Mouse (Mus musculus): Measurements from ENCODE around the gene Olfr205. TPM values are rescaled to one million over a fixed set of nuclear protein-coding genes. Genes with fewer than 3 reads are reported as not detected.
"Not testable (repeated sequence)": the region's sequence is repeated elsewhere in the genome, so short reads cannot be mapped to it uniquely, and the experiment has no call there.

Gene Olfr205
- not detected in 2 replicates for polyA plus RNA-seq (2012; ENCODE audit: insufficient read depth, insufficient read length, low replicate concordance, missing spikeins)

DNA sequence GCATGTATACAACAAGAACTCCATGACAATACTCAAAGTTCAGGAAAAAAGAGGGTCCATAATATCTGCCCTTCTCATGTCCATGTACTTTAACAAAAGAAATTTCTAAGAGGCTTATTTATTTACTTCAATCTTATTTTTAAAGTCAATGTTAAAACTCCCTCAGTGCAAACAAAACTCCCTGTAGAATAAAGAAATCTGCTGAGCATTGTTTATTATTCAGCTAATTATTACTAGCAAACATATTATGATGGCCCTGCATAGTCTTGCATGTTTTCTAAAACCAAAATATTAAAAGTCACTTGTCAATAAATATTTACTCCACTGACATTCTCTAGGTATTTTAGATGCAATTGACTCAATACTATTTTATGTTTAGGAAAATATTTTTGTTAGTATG, at the start of gene Olfr205:
Gene Olfr205 (minus strand): TSS at position 101 of the 400 bp plus-strand sequence.
- Histone ChIP-seq H3K4me3 (ENCODE audit: insufficient read depth, low read depth, low read length) (no peak within 1 kb of the TSS), H3K27ac (ENCODE audit: insufficient read depth, low read depth, low read length) (no peak within 1 kb of the TSS), H3K4me1 (ENCODE audit: control insufficient read depth, insufficient read depth, low read length) (no peaks in the 10 kb centered on the region)
- TF ChIP-seq CTCF (IDR thresholded peaks at IDR 0.05; ENCODE audit: insufficient read depth, low read depth, low read length): no peak
- TF ChIP-seq POLR2A (IDR thresholded peaks at IDR 0.05; ENCODE audit: insufficient read depth, low read depth, low read length): no peak

DNA sequence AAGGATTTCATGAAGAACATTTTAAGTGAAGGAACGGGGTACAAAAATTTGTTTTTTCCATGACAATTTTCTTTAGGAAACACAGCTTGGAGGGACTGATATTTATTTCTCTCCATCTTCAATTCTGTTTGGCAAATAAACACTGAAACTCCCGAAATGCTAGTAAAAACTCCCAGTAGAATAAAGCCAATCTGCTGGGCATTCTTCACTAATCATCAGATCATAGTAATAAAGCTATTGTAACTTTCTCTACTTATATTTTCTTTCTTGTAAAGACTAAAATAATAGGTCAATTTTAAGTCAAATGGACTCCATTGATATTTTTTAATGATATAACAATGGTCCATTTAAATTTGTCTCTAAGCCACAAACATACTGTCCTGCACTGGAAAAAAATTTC, 33.0 kb upstream of the Olfr205 start, which contains the start of gene Olfr209:
Gene Olfr209 (minus strand): TSS at position 101 of the 400 bp plus-strand sequence.
- Histone ChIP-seq H3K27ac (ENCODE audit: insufficient read depth, low read depth, low read length) (no peak within 1 kb of the TSS), H3K4me1 (ENCODE audit: control insufficient read depth, insufficient read depth, low read length) (no peaks in the 10 kb centered on the region), H3K4me3 (ENCODE audit: insufficient read depth, low read depth, low read length) (no peak within 1 kb of the TSS)
- 76% methylated on average over 2 of the region's 2 CpGs for WGBS
- no peak for TF ChIP-seq CTCF (IDR thresholded peaks at IDR 0.05; ENCODE audit: insufficient read depth, low read depth, low read length)
- TF ChIP-seq POLR2A (IDR thresholded peaks at IDR 0.05; ENCODE audit: insufficient read depth, low read depth, low read length): no peak

DNA sequence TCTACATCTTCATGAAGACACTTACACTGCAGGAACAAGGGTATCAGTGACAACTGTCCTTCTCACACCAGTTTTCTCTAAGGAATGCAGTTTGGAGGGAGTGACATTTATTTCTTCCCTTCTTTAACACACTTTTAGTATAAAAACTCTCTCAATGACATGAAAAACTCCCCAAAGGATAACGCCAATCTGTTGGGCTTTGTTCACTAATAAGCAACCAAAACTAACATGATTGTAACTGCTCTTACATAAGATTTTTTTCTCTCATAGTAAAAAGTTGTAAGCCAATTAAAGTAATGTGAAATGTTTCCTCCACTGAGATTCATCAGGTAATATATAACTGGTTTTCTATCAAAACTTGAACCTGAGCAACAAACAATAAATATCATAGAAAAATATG, 18.2 kb upstream of the Olfr205 start, which contains the start of gene Olfr206:
Gene Olfr206 (minus strand): TSS at position 101 of the 400 bp plus-strand sequence.
- H3K27ac ChIP-seq (ENCODE audit: insufficient read depth, low read depth, low read length): no peak within 1 kb of the TSS
- TF ChIP-seq CTCF (IDR thresholded peaks at IDR 0.05; ENCODE audit: insufficient read depth, low read depth, low read length) (no peak), POLR2A (IDR thresholded peaks at IDR 0.05; ENCODE audit: insufficient read depth, low read depth, low read length) (no peak)

DNA sequence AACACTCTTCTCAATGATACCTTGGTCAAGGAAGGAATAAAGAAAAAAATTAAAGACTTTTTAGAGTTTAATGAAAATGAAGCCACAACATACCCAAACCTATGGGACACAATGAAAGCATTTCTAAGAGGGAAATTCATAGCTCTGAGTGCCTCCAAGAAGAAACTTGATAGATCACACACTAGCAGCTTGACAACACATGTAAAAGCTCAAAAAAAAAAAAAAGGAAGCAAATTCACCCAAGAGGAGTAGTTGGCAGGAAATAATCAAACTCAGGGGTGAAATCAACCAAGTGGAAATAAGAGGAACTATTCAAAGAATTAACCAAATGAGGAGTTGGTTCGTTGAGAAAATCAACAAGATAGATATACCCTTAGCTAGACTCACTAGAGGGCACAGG, 7.7 kb downstream of the Olfr205 start:
- H3K4me1 ChIP-seq (ENCODE audit: control insufficient read depth, insufficient read depth, low read length); H3K27ac ChIP-seq (ENCODE audit: insufficient read depth, low read depth, low read length); H3K4me3 ChIP-seq (ENCODE audit: insufficient read depth, low read depth, low read length): not testable (repeated sequence)
- 16% methylated on average over 1 of the region's 1 CpGs for WGBS

More for the DNA sequence above, 18.2 kb upstream of the Olfr205 start, which contains the start of gene Olfr206:
- Histone ChIP-seq H3K4me3 (ENCODE audit: insufficient read depth, low read depth, low read length) (no peak within 1 kb of the TSS), H3K4me1 (ENCODE audit: control insufficient read depth, insufficient read depth, low read length) (no peaks in the 10 kb centered on the region)
- 82% methylated on average over 1 of the region's 1 CpGs for WGBS

DNA sequence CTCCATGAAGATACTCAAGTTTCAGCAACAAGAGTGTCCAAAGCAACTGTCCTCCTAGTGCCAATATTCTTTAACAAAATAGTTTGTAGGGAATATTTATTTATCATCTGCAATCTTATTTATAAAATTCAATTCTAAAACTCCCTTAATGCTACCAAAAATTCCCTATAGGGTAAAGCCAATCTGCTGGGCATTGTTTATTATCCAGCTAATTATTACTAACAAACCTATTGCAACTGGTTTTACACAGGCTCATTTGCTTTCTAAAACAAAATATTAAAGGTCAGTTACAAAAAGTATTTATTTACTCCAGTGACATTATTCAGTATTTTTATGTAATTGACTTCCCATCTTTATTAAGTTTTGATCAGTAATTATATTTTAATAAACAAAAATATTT, 12.8 kb downstream of the Olfr205 start, which contains the start of gene Olfr204:
Gene Olfr204 (minus strand): TSS at position 101 of the 400 bp plus-strand sequence.
- Histone ChIP-seq H3K27ac (ENCODE audit: insufficient read depth, low read depth, low read length) (no peak within 1 kb of the TSS), H3K4me3 (ENCODE audit: insufficient read depth, low read depth, low read length) (no peak within 1 kb of the TSS), H3K4me1 (ENCODE audit: control insufficient read depth, insufficient read depth, low read length) (no peaks in the 10 kb centered on the region)
- no peak for TF ChIP-seq CTCF (IDR thresholded peaks at IDR 0.05; ENCODE audit: insufficient read depth, low read depth, low read length)
- no peak for TF ChIP-seq POLR2A (IDR thresholded peaks at IDR 0.05; ENCODE audit: insufficient read depth, low read depth, low read length)

DNA sequence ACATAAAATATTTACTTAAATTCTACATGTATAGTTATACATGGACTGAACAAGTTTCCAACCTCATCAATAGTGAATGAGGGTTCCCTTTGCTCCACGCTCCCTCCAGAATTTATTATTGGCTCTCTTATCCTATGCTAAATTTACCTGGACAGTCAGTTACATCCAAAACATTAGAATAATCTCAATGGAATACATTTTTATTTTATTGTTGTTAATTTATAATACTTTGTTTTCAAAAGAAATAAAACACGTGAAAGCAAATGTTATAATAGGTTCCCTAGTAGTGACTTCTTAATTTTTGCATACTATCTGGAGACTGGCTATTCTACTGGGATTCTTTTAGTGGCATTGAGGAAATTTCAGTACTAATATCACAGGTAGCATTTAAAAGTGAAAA, 32.4 kb downstream of the Olfr205 start, which contains the start of gene Olfr203:
Gene Olfr203 (plus strand): TSS at position 301 of the 400 bp plus-strand sequence.
- Histone ChIP-seq H3K4me3 (ENCODE audit: insufficient read depth, low read depth, low read length) (no peak within 1 kb of the TSS), H3K27ac (ENCODE audit: insufficient read depth, low read depth, low read length) (no peak within 1 kb of the TSS), H3K4me1 (ENCODE audit: control insufficient read depth, insufficient read depth, low read length) (no peaks in the 10 kb centered on the region)
- 88% methylated on average over 2 of the region's 2 CpGs for WGBS
- TF ChIP-seq CTCF (IDR thresholded peaks at IDR 0.05; ENCODE audit: insufficient read depth, low read depth, low read length) (no peak), POLR2A (IDR thresholded peaks at IDR 0.05; ENCODE audit: insufficient read depth, low read depth, low read length) (no peak)

DNA sequence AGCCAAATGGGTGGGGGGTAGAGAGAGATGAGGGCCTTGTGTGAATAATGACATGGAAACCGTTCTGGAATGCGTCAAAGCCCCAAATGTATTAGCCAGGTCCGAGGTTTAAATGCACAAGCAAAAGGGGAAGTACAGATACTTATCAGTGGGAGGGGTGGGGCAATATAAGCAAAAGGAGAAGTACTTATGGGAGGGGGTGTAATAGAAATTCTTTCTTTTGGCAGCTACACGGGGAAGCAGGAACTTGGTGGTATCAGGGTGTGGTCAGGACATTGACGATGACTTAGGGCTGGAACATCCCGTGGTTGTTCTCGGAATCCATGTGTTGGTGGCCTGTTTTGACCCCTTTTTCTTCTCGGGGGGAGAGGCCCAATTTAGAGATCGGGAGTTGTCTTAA, 43.4 kb downstream of the Olfr205 start:
- H3K4me3 ChIP-seq (ENCODE audit: insufficient read depth, low read depth, low read length); H3K27ac ChIP-seq (ENCODE audit: insufficient read depth, low read depth, low read length); H3K4me1 ChIP-seq (ENCODE audit: control insufficient read depth, insufficient read depth, low read length): not testable (repeated sequence)
- WGBS: 85% methylated on average over 9 of the region's 9 CpGs

DNA sequence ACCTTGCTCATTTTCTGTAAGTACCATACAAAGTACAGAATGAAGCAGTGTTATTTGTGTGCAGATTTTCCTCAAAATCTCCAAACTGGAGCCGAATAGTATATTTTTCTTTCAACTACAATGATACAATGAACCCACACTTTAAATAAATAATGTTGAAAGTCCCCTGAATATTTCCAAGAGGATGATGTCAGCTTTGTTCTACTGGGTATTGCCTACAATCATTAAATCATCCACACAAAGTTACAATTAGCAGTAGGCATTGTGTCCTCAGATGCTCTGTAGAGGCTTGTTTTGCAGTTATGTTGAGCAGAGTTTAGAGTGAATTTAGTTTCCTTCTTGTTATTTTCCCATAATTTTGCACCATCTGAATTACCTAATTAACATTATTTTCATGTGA, 44.2 kb downstream of the Olfr205 start, which contains the start of gene Olfr202:
Gene Olfr202 (minus strand): TSS at position 101 of the 400 bp plus-strand sequence.
- Histone ChIP-seq H3K4me1 (ENCODE audit: control insufficient read depth, insufficient read depth, low read length) (no peaks in the 10 kb centered on the region), H3K4me3 (ENCODE audit: insufficient read depth, low read depth, low read length) (no peak within 1 kb of the TSS), H3K27ac (ENCODE audit: insufficient read depth, low read depth, low read length) (no peak within 1 kb of the TSS)
- 65% methylated on average over 1 of the region's 1 CpGs for WGBS
- TF ChIP-seq CTCF (IDR thresholded peaks at IDR 0.05; ENCODE audit: insufficient read depth, low read depth, low read length) (no peak), POLR2A (IDR thresholded peaks at IDR 0.05; ENCODE audit: insufficient read depth, low read depth, low read length) (no peak)

DNA sequence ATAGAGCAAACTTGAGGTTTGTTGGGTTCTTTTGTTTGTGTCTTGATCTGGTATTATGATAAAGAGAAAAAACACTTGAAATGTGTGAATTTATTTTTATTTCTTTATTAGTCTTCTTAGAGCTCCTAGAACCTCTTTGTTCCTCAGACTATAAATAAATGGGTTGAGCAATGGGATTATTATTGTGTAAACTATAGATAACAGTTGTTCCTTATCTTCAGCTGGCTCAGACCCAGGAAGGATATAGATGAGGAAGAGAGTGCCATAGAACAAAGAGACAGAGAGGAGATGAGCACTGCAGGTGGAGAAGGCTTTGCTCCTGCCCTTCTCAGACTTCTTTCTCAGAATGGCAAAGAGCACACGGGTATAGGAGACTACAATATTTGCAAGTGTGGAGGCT, 47.5 kb downstream of the Olfr205 start:
- H3K4me1 ChIP-seq (ENCODE audit: control insufficient read depth, insufficient read depth, low read length): no peaks in the 10 kb centered on the region
- TF ChIP-seq CTCF (IDR thresholded peaks at IDR 0.05; ENCODE audit: insufficient read depth, low read depth, low read length) (no peak), POLR2A (IDR thresholded peaks at IDR 0.05; ENCODE audit: insufficient read depth, low read depth, low read length) (no peak)
- no peak overlapping the region for H3K27ac ChIP-seq (ENCODE audit: insufficient read depth, low read depth, low read length)
- no peak overlapping the region for H3K4me3 ChIP-seq (ENCODE audit: insufficient read depth, low read depth, low read length)
- WGBS: 56% methylated on average over 1 of the region's 1 CpGs

DNA sequence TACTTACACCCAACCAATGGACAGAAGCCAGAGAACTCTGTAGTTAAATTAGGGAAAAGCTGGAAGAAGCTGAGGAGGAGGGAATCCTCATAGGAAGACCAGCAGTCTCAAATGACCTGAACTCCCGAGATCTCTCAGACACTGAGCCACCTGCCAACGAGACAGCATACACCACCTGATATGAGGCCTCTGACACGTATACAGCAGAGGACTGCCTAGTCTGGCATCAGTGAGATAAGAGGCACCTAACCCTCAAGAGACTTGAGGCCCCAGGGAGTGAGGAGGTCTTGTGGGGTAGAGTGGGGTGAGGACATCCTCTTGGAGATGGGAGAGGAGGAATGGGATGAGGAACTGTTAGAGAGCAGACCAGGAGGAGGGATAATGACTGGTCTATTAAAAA, 50.4 kb downstream of the Olfr205 start:
- H3K4me1 ChIP-seq (ENCODE audit: control insufficient read depth, insufficient read depth, low read length): no peaks in the 10 kb centered on the region
- no peak for TF ChIP-seq CTCF (IDR thresholded peaks at IDR 0.05; ENCODE audit: insufficient read depth, low read depth, low read length)
- no peak for TF ChIP-seq POLR2A (IDR thresholded peaks at IDR 0.05; ENCODE audit: insufficient read depth, low read depth, low read length)
- H3K27ac ChIP-seq (ENCODE audit: insufficient read depth, low read depth, low read length): no peak overlapping the region
- no peak overlapping the region for H3K4me3 ChIP-seq (ENCODE audit: insufficient read depth, low read depth, low read length)
- 79% methylated on average over 3 of the region's 3 CpGs for WGBS

Other genes with a start within 250 kb of the Olfr205 start
- not detected in 2 replicates for gene Olfr191, start 241.3 kb downstream of the Olfr205 start, polyA plus RNA-seq (2012; ENCODE audit: insufficient read depth, insufficient read length, low replicate concordance, missing spikeins)
- gene Olfr193, start 219.3 kb downstream of the Olfr205 start, polyA plus RNA-seq (2012; ENCODE audit: insufficient read depth, insufficient read length, low replicate concordance, missing spikeins): not detected in 2 replicates
- not detected in 2 replicates for gene Olfr194, start 210.1 kb downstream of the Olfr205 start, polyA plus RNA-seq (2012; ENCODE audit: insufficient read depth, insufficient read length, low replicate concordance, missing spikeins)
- gene Olfr195, start 184.1 kb downstream of the Olfr205 start, polyA plus RNA-seq (2012; ENCODE audit: insufficient read depth, insufficient read length, low replicate concordance, missing spikeins): not detected in 2 replicates
- not detected in 2 replicates for gene Olfr196, start 160.7 kb downstream of the Olfr205 start, polyA plus RNA-seq (2012; ENCODE audit: insufficient read depth, insufficient read length, low replicate concordance, missing spikeins)
- gene Olfr198, start 127.6 kb downstream of the Olfr205 start, polyA plus RNA-seq (2012; ENCODE audit: insufficient read depth, insufficient read length, low replicate concordance, missing spikeins): not detected in 2 replicates
- gene Olfr199, start 111.4 kb downstream of the Olfr205 start, polyA plus RNA-seq (2012; ENCODE audit: insufficient read depth, insufficient read length, low replicate concordance, missing spikeins): not detected in 2 replicates
- gene Olfr201, start 58.5 kb downstream of the Olfr205 start, polyA plus RNA-seq (2012; ENCODE audit: insufficient read depth, insufficient read length, low replicate concordance, missing spikeins): not detected in 2 replicates
- gene Olfr202, start 44.3 kb downstream of the Olfr205 start, polyA plus RNA-seq (2012; ENCODE audit: insufficient read depth, insufficient read length, low replicate concordance, missing spikeins): not detected in 2 replicates
- not detected in 2 replicates for gene Olfr203, start 32.3 kb downstream of the Olfr205 start, polyA plus RNA-seq (2012; ENCODE audit: insufficient read depth, insufficient read length, low replicate concordance, missing spikeins)
- gene Olfr204, start 12.9 kb downstream of the Olfr205 start, polyA plus RNA-seq (2012; ENCODE audit: insufficient read depth, insufficient read length, low replicate concordance, missing spikeins): not detected in 2 replicates
- gene Olfr206, start 18.1 kb upstream of the Olfr205 start, polyA plus RNA-seq (2012; ENCODE audit: insufficient read depth, insufficient read length, low replicate concordance, missing spikeins): not detected in 2 replicates
- not detected in 2 replicates for gene Olfr209, start 32.9 kb upstream of the Olfr205 start, polyA plus RNA-seq (2012; ENCODE audit: insufficient read depth, insufficient read length, low replicate concordance, missing spikeins)
- not detected in 2 replicates for gene Gabrr3, start 76.2 kb upstream of the Olfr205 start, polyA plus RNA-seq (2012; ENCODE audit: insufficient read depth, insufficient read length, low replicate concordance, missing spikeins)
- not detected in 2 replicates for gene Riox2, start 140.6 kb upstream of the Olfr205 start, polyA plus RNA-seq (2012; ENCODE audit: insufficient read depth, insufficient read length, low replicate concordance, missing spikeins)

All from olfactory bulb, adult 2 months (tissue).